Mouse (Mus musculus): ENCODE data around the gene Dnmt3a. TPM values are rescaled to one million over a fixed set of nuclear protein-coding genes. Genes with fewer than 3 reads are reported as not detected.
A peak's percentile ranks its signal among the peaks of the same experiment; 100 is the strongest.

Dnmt3a gene
- polyA plus RNA-seq, 1 experiment from 2014 or later, result 117 TPM

- WGBS, result 96% methylated on average over 5 of the region's 5 CpGs
- Histone ChIP-seq H3K27ac (no peak overlapping the region), H3K4me1 (peaks cover 33% of the 10 kb centered on the region)
Measured at GRCm38 (mm10) chr12:3777682-3778081, 28.1 kb upstream of the Dnmt3a start.

DNA sequence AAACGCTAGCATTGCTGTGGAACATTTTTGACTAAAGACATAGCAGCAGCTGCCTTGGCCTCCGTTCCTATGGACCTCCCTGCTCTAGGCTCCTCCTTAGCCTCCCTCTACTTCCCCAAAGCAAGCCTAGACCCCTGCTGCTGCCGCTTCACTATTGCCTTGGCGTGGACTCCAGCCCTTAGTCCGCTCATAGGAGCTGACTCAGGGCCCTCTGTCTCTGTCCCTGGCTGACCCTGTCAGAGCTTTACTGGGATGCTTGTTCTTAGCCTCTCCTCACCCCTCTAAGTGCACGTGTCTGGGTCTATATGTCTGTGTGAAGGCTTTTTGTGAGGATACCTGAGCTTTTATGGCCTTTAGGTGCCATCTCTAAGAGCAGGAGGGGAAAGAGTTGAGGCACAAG, 27.5 kb upstream of the Dnmt3a start:
- Histone ChIP-seq H3K4me3 (no peak overlapping the region), H3K27ac (no peak overlapping the region), H3K27me3 (ENCODE audit: poor library complexity, severe bottlenecking) (no peaks in the 10 kb centered on the region), H3K9me3 (no peaks in the 10 kb centered on the region), H3K4me1 (peaks cover 39% of the 10 kb centered on the region), H3K36me3 (replicated peaks) (peaks cover 12% of the 10 kb centered on the region)
- no peak for DNase-seq (ENCODE audit: extremely low spot score, low spot score)
- 87% methylated on average over 6 of the region's 6 CpGs for WGBS

More at GRCm38 (mm10) chr12:3777682-3778081, 28.1 kb upstream of the Dnmt3a start:
- Histone ChIP-seq H3K4me3 (no peak overlapping the region), H3K36me3 (replicated peaks) (peaks cover 17% of the 10 kb centered on the region), H3K27me3 (ENCODE audit: poor library complexity, severe bottlenecking) (no peaks in the 10 kb centered on the region), H3K9me3 (no peaks in the 10 kb centered on the region)
- DNase-seq (ENCODE audit: extremely low spot score, low spot score), result no peak

DNA sequence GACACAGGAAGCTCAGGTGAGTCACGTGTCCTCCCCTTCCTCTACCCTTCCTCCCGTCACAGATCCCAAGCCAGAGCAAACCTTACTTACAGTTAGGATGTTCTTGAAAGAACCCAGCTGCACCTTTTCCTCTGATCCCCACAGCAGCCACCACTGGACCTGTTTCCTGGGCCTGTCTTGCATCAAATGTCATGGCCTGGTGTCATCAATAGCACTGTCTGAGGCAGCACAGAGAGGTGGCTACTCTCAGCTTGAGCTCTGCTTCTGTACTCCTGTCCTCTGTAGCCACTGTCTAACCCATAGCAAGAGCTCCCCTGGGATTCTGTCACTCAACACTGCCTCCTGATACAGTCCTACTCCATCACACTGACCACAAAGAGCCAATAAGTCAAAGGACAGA, 26.2 kb upstream of the Dnmt3a start:
- no peak overlapping the region for H3K27ac ChIP-seq
- H3K4me1 ChIP-seq, result peaks cover 53% of the 10 kb centered on the region
- H3K36me3 ChIP-seq (replicated peaks), result peaks cover 7% of the 10 kb centered on the region
- DNase-seq (ENCODE audit: extremely low spot score, low spot score), result no peak
- 88% methylated on average over 2 of the region's 2 CpGs for WGBS
- H3K4me3 ChIP-seq, result no peak overlapping the region
- no peaks in the 10 kb centered on the region; the same call in 1 of the 2 replicates for H3K27me3 ChIP-seq (ENCODE audit: poor library complexity, severe bottlenecking)
- no peaks in the 10 kb centered on the region for H3K9me3 ChIP-seq

GRCm38 (mm10) chr12:3780405-3780891, 25.4 kb upstream of the Dnmt3a start:
- Histone ChIP-seq H3K4me1 (peaks cover 57% of the 10 kb centered on the region), H3K27ac (peak overlapping the region; percentile 78), H3K4me3 (no peak overlapping the region), H3K27me3 (ENCODE audit: poor library complexity, severe bottlenecking) (peaks cover 3% of the 10 kb centered on the region; the same call in 1 of the 2 replicates), H3K9me3 (no peaks in the 10 kb centered on the region), H3K36me3 (replicated peaks) (peaks cover 7% of the 10 kb centered on the region)
- WGBS, result 22% methylated on average over 8 of the region's 8 CpGs
- peak; percentile 48 for DNase-seq (ENCODE audit: extremely low spot score, low spot score)

GRCm38 (mm10) chr12:3780931-3781471, 24.8 kb upstream of the Dnmt3a start:
- peak; percentile 39 for DNase-seq (ENCODE audit: extremely low spot score, low spot score)
- Histone ChIP-seq H3K4me3 (no peak overlapping the region), H3K4me1 (peaks cover 57% of the 10 kb centered on the region), H3K36me3 (replicated peaks) (peaks cover 3% of the 10 kb centered on the region; the same call in 1 of the 2 replicates), H3K9me3 (no peaks in the 10 kb centered on the region), H3K27ac (peak overlapping the region; percentile 78), H3K27me3 (ENCODE audit: poor library complexity, severe bottlenecking) (peaks cover 3% of the 10 kb centered on the region; the same call in 1 of the 2 replicates)
- WGBS, result 47% methylated on average over 7 of the region's 7 CpGs

DNA sequence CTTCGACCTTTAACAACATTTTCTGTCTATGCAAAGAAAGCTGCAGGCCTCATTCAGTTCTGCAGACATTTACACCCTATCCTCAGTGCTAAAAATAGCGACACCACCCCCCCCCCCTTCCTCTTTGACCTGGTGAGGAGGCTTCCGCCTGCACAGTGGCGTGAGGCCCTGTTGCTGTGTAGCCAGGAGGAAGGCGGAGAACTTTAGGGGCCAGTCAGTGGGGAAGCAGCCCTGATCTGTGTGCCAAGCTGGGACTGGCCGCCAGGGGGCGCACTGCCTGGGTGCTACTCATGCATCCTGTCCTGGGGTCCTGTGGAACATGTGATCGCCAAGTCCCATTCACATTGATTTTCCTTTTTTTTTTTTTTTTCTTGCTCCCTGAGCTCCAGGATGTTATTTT, 24.3 kb upstream of the Dnmt3a start:
- 0 out of 2 replicates have a peak, but pooled peaks cover under 1% of the 10 kb centered on the region for H3K36me3 ChIP-seq (replicated peaks)
- H3K9me3 ChIP-seq, result no peaks in the 10 kb centered on the region
- H3K27ac ChIP-seq, result peak overlapping the region; percentile 78
- peak; percentile 85 for DNase-seq (ENCODE audit: extremely low spot score, low spot score)
- no peak overlapping the region for H3K4me3 ChIP-seq
- peaks cover 57% of the 10 kb centered on the region for H3K4me1 ChIP-seq
- peaks cover 3% of the 10 kb centered on the region; the same call in 1 of the 2 replicates for H3K27me3 ChIP-seq (ENCODE audit: poor library complexity, severe bottlenecking)
- 13% methylated on average over 8 of the region's 8 CpGs for WGBS

DNA sequence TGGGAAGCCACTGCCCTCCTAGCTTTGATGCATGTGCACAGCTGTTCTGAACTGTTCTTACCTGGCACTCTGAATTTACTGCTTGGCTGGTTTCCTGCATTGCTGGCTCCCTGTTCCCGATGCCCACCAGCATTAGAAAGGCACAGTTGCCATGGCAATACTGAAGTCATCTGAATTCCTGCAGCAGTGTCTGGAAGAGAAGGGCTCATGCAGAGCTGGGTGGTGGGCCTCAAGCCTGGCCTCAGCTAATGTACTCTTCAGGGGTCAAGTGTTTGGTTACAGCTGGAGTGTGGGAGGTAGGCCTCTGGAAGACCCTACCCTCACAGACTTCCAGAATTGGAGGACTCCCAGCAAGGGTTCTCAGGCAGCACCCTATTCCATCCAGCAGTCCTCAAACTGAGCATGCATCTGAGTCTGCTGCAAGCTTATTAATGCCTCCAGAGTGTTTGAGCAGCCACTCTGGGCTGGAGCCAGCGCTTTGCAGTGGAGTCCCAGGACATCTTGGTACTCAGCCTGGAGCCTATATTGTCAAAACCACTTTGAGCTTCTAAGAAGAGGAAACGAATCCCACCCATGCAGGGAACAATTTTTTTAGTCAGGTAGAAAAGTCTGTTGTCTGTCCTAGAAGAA, 22.5 kb upstream of the Dnmt3a start:
- WGBS, result 65% methylated on average over 3 of the region's 3 CpGs
- Histone ChIP-seq H3K4me1 (peaks cover 75% of the 10 kb centered on the region), H3K9me3 (no peaks in the 10 kb centered on the region), H3K27me3 (ENCODE audit: poor library complexity, severe bottlenecking) (peaks cover 11% of the 10 kb centered on the region; the same call in 1 of the 2 replicates), H3K36me3 (replicated peaks) (no peaks in the 10 kb centered on the region), H3K27ac (0 out of 2 replicates have a peak overlapping the region, but pooled peaks have one; percentile 49), H3K4me3 (no peak overlapping the region)
- DNase-seq (ENCODE audit: extremely low spot score, low spot score), result no peak

DNA sequence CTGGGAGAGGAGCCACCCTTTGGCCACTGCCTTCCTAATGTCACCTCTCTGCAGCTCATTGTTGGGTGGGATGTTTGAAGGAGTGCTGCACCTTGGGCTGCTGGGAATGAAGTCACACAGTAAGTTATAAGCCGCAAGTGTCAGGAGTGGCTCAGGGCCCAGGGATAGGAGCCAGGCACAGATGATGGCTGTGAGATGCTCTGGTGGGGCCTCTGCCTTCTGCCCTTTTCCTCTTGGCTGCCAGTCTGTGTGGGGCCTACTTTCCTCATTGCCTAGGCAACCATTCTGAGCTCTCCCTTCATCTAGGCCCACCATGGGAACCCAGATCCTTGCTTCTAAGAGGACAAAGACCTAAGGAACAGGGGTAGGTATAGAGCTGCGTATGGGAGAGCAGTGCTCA, 21.5 kb upstream of the Dnmt3a start:
- H3K27me3 ChIP-seq (ENCODE audit: poor library complexity, severe bottlenecking), result peaks cover 11% of the 10 kb centered on the region; the same call in 1 of the 2 replicates
- DNase-seq (ENCODE audit: extremely low spot score, low spot score), result no peak
- H3K9me3 ChIP-seq, result no peaks in the 10 kb centered on the region
- H3K4me3 ChIP-seq, result no peak overlapping the region
- H3K36me3 ChIP-seq (replicated peaks), result no peaks in the 10 kb centered on the region
- H3K27ac ChIP-seq, result 0 out of 2 replicates have a peak overlapping the region, but pooled peaks have one; percentile 8
- peaks cover 82% of the 10 kb centered on the region for H3K4me1 ChIP-seq
- 92% methylated on average over 2 of the region's 2 CpGs for WGBS

DNA sequence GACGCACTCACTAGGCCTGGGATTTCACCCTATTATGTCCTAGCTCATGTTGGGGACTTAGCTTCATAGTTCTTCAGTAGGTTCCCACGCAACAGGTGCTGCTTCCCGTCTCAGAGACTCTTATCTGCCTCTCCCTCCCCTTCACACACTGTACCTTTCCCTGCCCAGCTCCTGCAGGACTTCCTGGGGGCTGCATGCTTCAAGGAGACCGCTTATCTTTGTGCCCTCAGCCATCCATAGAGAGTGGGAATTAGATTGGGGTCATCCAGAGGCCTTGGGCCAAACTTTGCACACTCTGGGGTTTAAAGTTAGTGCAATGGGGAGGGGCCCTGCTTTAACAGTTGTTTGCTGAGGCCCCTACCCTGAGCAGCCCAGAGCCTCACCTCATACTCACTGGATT, 21.1 kb upstream of the Dnmt3a start:
- 81% methylated on average over 4 of the region's 4 CpGs for WGBS

DNA sequence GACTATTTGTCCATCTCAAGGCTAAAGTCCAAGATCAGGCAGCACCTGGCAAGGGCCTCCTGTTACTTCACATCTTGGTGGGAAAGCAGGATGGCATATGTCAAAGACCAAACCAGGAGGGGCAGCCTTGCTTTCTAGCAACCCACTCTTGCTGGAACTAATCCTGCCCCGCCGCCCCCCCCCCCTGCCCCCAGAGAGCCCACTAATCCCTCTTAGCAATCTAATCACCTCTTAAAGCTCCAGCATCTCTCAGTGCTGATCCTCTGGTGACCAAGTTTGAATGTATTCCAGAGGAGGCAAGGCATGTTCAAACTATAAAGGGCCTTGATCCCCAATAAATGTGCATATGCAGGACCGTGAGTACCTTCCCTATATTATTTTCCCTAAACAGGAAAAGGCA, 18.8 kb upstream of the Dnmt3a start:
- Histone ChIP-seq H3K4me3 (no peak overlapping the region), H3K27ac (no peak overlapping the region), H3K36me3 (replicated peaks) (no peaks in the 10 kb centered on the region), H3K4me1 (peaks cover 68% of the 10 kb centered on the region), H3K27me3 (ENCODE audit: poor library complexity, severe bottlenecking) (peaks cover 16% of the 10 kb centered on the region), H3K9me3 (no peaks in the 10 kb centered on the region)
- WGBS, result 17% methylated on average over 3 of the region's 3 CpGs
- DNase-seq (ENCODE audit: extremely low spot score, low spot score), result no peak

More for the DNA sequence above, 21.1 kb upstream of the Dnmt3a start:
- Histone ChIP-seq H3K4me3 (no peak overlapping the region), H3K9me3 (no peaks in the 10 kb centered on the region), H3K4me1 (peaks cover 82% of the 10 kb centered on the region), H3K36me3 (replicated peaks) (no peaks in the 10 kb centered on the region), H3K27ac (0 out of 2 replicates have a peak overlapping the region, but pooled peaks have one; percentile 8), H3K27me3 (ENCODE audit: poor library complexity, severe bottlenecking) (peaks cover 11% of the 10 kb centered on the region; the same call in 1 of the 2 replicates)
- DNase-seq (ENCODE audit: extremely low spot score, low spot score), result no peak

DNA sequence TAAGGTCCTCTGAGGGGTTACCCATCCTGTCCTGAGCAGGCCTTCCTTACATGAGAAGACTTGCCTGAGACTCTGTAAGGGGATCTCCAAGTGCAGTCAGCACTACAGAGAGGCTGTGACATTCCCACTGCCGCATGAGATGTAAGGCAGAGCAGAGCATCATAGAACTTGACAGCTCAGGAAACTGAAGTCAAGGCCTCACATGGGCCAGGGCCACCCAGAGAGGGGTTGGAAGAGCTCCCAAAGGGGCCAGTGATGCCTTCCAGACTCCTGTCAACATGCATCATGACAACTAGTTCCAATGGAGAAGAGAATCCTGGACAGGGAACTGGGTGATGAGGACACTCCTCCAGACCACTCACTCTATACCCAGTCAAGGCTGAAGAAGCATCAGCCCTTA, 18.3 kb upstream of the Dnmt3a start:
- H3K27me3 ChIP-seq (ENCODE audit: poor library complexity, severe bottlenecking), result peaks cover 16% of the 10 kb centered on the region
- no peak overlapping the region for H3K27ac ChIP-seq
- 88% methylated on average over 1 of the region's 1 CpGs for WGBS
- peaks cover 69% of the 10 kb centered on the region for H3K4me1 ChIP-seq
- no peaks in the 10 kb centered on the region for H3K36me3 ChIP-seq (replicated peaks)
- no peak for DNase-seq (ENCODE audit: extremely low spot score, low spot score)
- H3K4me3 ChIP-seq, result no peak overlapping the region
- no peaks in the 10 kb centered on the region for H3K9me3 ChIP-seq

- H3K27me3 ChIP-seq (ENCODE audit: poor library complexity, severe bottlenecking), result peaks cover 26% of the 10 kb centered on the region
- peaks cover 59% of the 10 kb centered on the region for H3K4me1 ChIP-seq
- H3K36me3 ChIP-seq (replicated peaks), result no peaks in the 10 kb centered on the region
- no peak for DNase-seq (ENCODE audit: extremely low spot score, low spot score)
- 53% methylated on average over 5 of the region's 5 CpGs for WGBS
- H3K27ac ChIP-seq, result peak overlapping the region; percentile 53; the same call in 1 of the 2 replicates
- H3K4me3 ChIP-seq, result no peak overlapping the region
- H3K9me3 ChIP-seq, result no peaks in the 10 kb centered on the region
Measured at GRCm38 (mm10) chr12:3788421-3789051, 17.3 kb upstream of the Dnmt3a start.
